In the genomic region with DNA sequence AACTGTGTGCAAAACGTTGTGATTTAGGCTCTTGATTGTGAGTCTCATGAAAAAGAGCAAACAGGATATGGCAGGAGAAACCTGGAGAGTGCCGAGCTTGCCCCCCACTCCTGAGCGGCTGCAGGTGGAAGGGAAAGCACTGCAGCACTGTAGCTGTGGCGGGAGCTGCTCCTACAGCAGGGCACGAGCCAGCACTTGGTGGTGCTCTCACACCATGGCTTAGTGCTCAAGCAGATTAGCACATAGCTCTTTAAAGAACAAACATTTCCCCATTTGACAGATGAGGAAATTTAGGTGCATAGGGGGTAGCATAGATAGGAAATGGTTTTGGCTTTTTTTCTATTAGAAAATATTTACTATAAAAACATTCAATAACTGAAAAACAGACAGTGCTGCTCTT, we compare ENCODE assay signal across 22 mouse cellular contexts. TPM values are rescaled to one million over a fixed set of nuclear protein-coding genes. Genes with fewer than 3 reads are reported as not detected.
A peak's percentile ranks its signal among the peaks of the same experiment; 100 is the strongest.
DNase-seq lines count a peak whose midpoint lies in the region; ATAC-seq and TF ChIP-seq lines count a peak whose summit lies in the region.
"Had no signal": no experiment of that assay in that cellular context is flagged by ENCODE, and none has a peak within 500 bp of the region (broad histone marks: within the 10 kb centered on the region; RNA-seq: fewer than 3 reads in every experiment).

No protein-coding gene starts in this region.

- H3K4me1 ChIP-seq in hindbrain, postnatal 0 days (ENCODE audit: insufficient read depth, low read length), result no peaks in the 10 kb centered on the region
- H3K4me1 ChIP-seq in hindbrain, embryonic 10.5 days (replicated peaks), result no peaks in the 10 kb centered on the region
- H3K4me1 ChIP-seq in lung, postnatal 0 days (ENCODE audit: insufficient read depth, low read depth, low read length), result no peaks in the 10 kb centered on the region
- no peaks in the 10 kb centered on the region for H3K4me1 ChIP-seq in lung, adult 2 months (ENCODE audit: control insufficient read depth, insufficient read depth, low read length)
- H3K4me1 ChIP-seq: embryonic facial prominence, embryonic 15.5 days; hindbrain, embryonic 15.5 days; limb, embryonic 15.5 days had no signal

- TF ChIP-seq POLR2A in lung, adult 2 months (IDR thresholded peaks at IDR 0.05; ENCODE audit: borderline replicate concordance, extremely low read depth, low read depth, low read length), result no peak
- TF ChIP-seq POLR2A in brain, embryonic 14.5 days (IDR thresholded peaks at IDR 0.05; ENCODE audit: borderline replicate concordance, extremely low read depth, insufficient read depth, insufficient read length, poor library complexity, severe bottlenecking), result no peak

- peaks cover 18% of the 10 kb centered on the region; the same call in 1 of the 2 replicates for H3K36me3 ChIP-seq in hindbrain, postnatal 0 days (ENCODE audit: insufficient read depth, low read length)
- peaks cover 92% of the 10 kb centered on the region for H3K36me3 ChIP-seq in hindbrain, embryonic 10.5 days
- H3K36me3 ChIP-seq in lung, postnatal 0 days (ENCODE audit: insufficient read depth, low read length), result no peaks in the 10 kb centered on the region; the same call in 1 of the 2 replicates

- H3K4me2 ChIP-seq in hindbrain, postnatal 0 days (ENCODE audit: low read depth, low read length), result no peak overlapping the region
- no peak overlapping the region for H3K4me2 ChIP-seq in lung, postnatal 0 days (replicated peaks; ENCODE audit: low read depth, low read length)
- H3K4me2 ChIP-seq: embryonic facial prominence, embryonic 15.5 days; heart, embryonic 11.5 days; hindbrain, embryonic 15.5 days; limb, embryonic 15.5 days had no signal

- DNase-seq in hindbrain, postnatal 0 days (ENCODE audit: low spot score), result no peak
- DNase-seq in hindbrain, embryonic 10.5 days (ENCODE audit: low spot score), result no peak
- DNase-seq in lung, postnatal 0 days (ENCODE audit: low spot score), result peak; percentile 10
- DNase-seq in lung, adult 2 months, result no peak
- no peak for DNase-seq in brain, embryonic 14.5 days (ENCODE audit: low read depth)
- no peak for DNase-seq in right cerebral cortex, postnatal 36 days (ENCODE audit: low spot score in 2 of 2)
- DNase-seq in embryo, embryonic 10 days (ENCODE audit: low spot score), result no peak
- DNase-seq: cerebellum, adult 11 months; cerebellum, postnatal 14 days; heart, postnatal 36 days; kidney, adult 18-20 months; kidney, postnatal 14 days; midbrain, embryonic 14.5 days; retina, postnatal 1 day; thymus, postnatal 25 days had no signal

- no peak overlapping the region for H3K9ac ChIP-seq in hindbrain, postnatal 0 days (replicated peaks; ENCODE audit: low read length)
- no peak overlapping the region for H3K9ac ChIP-seq in lung, postnatal 0 days (replicated peaks; ENCODE audit: low read depth)
- H3K9ac ChIP-seq: embryonic facial prominence, embryonic 15.5 days; hindbrain, embryonic 15.5 days; limb, embryonic 15.5 days had no signal

- no peak overlapping the region for H3K27ac ChIP-seq in hindbrain, postnatal 0 days
- no peak overlapping the region for H3K27ac ChIP-seq in hindbrain, embryonic 10.5 days
- H3K27ac ChIP-seq in lung, postnatal 0 days (ENCODE audit: low read length), result no peak overlapping the region
- H3K27ac ChIP-seq: embryonic facial prominence, embryonic 15.5 days; hindbrain, embryonic 15.5 days; limb, embryonic 15.5 days had no signal

- peak; percentile 31 for TF ChIP-seq CTCF in hindbrain, postnatal 0 days (IDR thresholded peaks at IDR 0.05; ENCODE audit: low read depth)
- peak; percentile 35; the same call in 1 of the 2 replicates for TF ChIP-seq CTCF in lung, postnatal 0 days (IDR thresholded peaks at IDR 0.05)
- no peak for TF ChIP-seq CTCF in lung, adult 2 months (IDR thresholded peaks at IDR 0.05; ENCODE audit: insufficient read depth, low read length)
- TF ChIP-seq CTCF in brain, embryonic 14.5 days (IDR thresholded peaks at IDR 0.05; ENCODE audit: borderline replicate concordance, extremely low read depth, insufficient read depth, insufficient read length), result 0 out of 2 replicates have a peak, but pooled peaks have one; percentile 4

- 81% methylated on average over 5 of the region's 5 CpGs for WGBS in hindbrain, postnatal 0 days
- WGBS in hindbrain, embryonic 10.5 days, result 86% methylated on average over 5 of the region's 5 CpGs
- 79% methylated on average over 5 of the region's 5 CpGs for whole genome bisulfite sequencing in lung, postnatal 0 days
- WGBS in lung, adult 2 months, result 77% methylated on average over 5 of the region's 5 CpGs

- TF ChIP-seq EP300 in lung, postnatal 0 days (IDR thresholded peaks at IDR 0.05), result no peak

- no peak overlapping the region for H3K4me3 ChIP-seq in hindbrain, postnatal 0 days (ENCODE audit: low read length)
- no peak overlapping the region for H3K4me3 ChIP-seq in hindbrain, embryonic 10.5 days
- no peak overlapping the region for H3K4me3 ChIP-seq in lung, postnatal 0 days (ENCODE audit: low read depth, low read length)
- H3K4me3 ChIP-seq in lung, adult 2 months (replicated peaks; ENCODE audit: extremely low read depth, low read depth, low read length), result no peak overlapping the region
- H3K4me3 ChIP-seq: embryonic facial prominence, embryonic 15.5 days; hindbrain, embryonic 15.5 days; limb, embryonic 15.5 days had no signal

- H3K27me3 ChIP-seq in hindbrain, postnatal 0 days (ENCODE audit: insufficient read depth, low read length), result no peaks in the 10 kb centered on the region
- no peaks in the 10 kb centered on the region for H3K27me3 ChIP-seq in hindbrain, embryonic 10.5 days (ENCODE audit: insufficient read depth, poor library complexity, severe bottlenecking)
- no peaks in the 10 kb centered on the region for H3K27me3 ChIP-seq in lung, postnatal 0 days (replicated peaks; ENCODE audit: insufficient read depth, low read length)
- H3K27me3 ChIP-seq: embryonic facial prominence, embryonic 15.5 days; hindbrain, embryonic 15.5 days had no signal

- no peak for ATAC-seq in hindbrain, postnatal 0 days
- ATAC-seq in lung, postnatal 0 days, result no peak

- H3K9me3 ChIP-seq in hindbrain, postnatal 0 days (ENCODE audit: low read length), result no peaks in the 10 kb centered on the region
- no peaks in the 10 kb centered on the region for H3K9me3 ChIP-seq in hindbrain, embryonic 10.5 days
- no peaks in the 10 kb centered on the region for H3K9me3 ChIP-seq in lung, postnatal 0 days (ENCODE audit: low read length)
- H3K9me3 ChIP-seq: embryonic facial prominence, embryonic 15.5 days; hindbrain, embryonic 15.5 days; limb, embryonic 15.5 days had no signal

RNA-seq across cellular contexts. Expression of a gene that starts 28.0 kb away (rescaled TPM):
- total RNA-seq in hindbrain, postnatal 0 days (2014; rRNA removed), result 1.4 and 3.7 TPM in 2 replicates
- polyA plus RNA-seq in hindbrain, postnatal 0 days (2015; fragmentation: Nextera tagmentation; extraction: Ambion mirVana), result 1.8 TPM in 2 replicates
- 0.65 and 0.71 TPM in 2 replicates for polyA plus RNA-seq in hindbrain, embryonic 10.5 days (2016; fragmentation: Nextera tagmentation; extraction: Ambion mirVana)
- polyA plus RNA-seq in lung, postnatal 0 days (2015; fragmentation: Nextera tagmentation; extraction: Ambion mirVana), result 0.05 TPM in 1 of 2 replicates, not detected in the other
- 0.27 and 0.32 TPM in 2 replicates for polyA plus RNA-seq in lung, adult 2 months (2012; rRNA removed)
- 1.6 and 2.2 TPM in 2 replicates for polyA plus RNA-seq in brain, embryonic 14.5 days (2012; rRNA removed)
- total RNA-seq: adrenal gland, adult 18-20 months; gastrocnemius, adult 18-20 months; heart, postnatal 36 days had no signal
- polyA plus RNA-seq: gonadal fat pad, adult 2 months; heart, embryonic 11.5 days had no signal

RNA-seq across cellular contexts. Expression of a gene that starts 47.4 kb away (rescaled TPM):
- 10.8 and 11.8 TPM in 2 replicates for total RNA-seq in hindbrain, postnatal 0 days (2014; rRNA removed)
- 24.5 and 24.8 TPM in 2 replicates for polyA plus RNA-seq in hindbrain, postnatal 0 days (2015; fragmentation: Nextera tagmentation; extraction: Ambion mirVana)
- 38.6 and 51.8 TPM in 2 replicates for polyA plus RNA-seq in hindbrain, embryonic 10.5 days (2016; fragmentation: Nextera tagmentation; extraction: Ambion mirVana)
- polyA plus RNA-seq in lung, postnatal 0 days (2015; fragmentation: Nextera tagmentation; extraction: Ambion mirVana), result 19.7 and 21.4 TPM in 2 replicates
- 3.3 and 5.0 TPM in 2 replicates for polyA plus RNA-seq in lung, adult 2 months (2012; rRNA removed)
- 18.1 and 21.1 TPM in 2 replicates for polyA plus RNA-seq in brain, embryonic 14.5 days (2012; rRNA removed)

RNA-seq across cellular contexts. Expression of a gene that starts 47.6 kb away (rescaled TPM):
- total RNA-seq in hindbrain, postnatal 0 days (2014; rRNA removed), result 6.1 and 6.9 TPM in 2 replicates
- polyA plus RNA-seq in hindbrain, postnatal 0 days (2015; fragmentation: Nextera tagmentation; extraction: Ambion mirVana), result 8.9 and 9.6 TPM in 2 replicates
- polyA plus RNA-seq in hindbrain, embryonic 10.5 days (2016; fragmentation: Nextera tagmentation; extraction: Ambion mirVana), result 25.9 and 43.8 TPM in 2 replicates
- polyA plus RNA-seq in lung, postnatal 0 days (2015; fragmentation: Nextera tagmentation; extraction: Ambion mirVana), result 4.7 and 8.1 TPM in 2 replicates
- 2.1 and 3.8 TPM in 2 replicates for polyA plus RNA-seq in lung, adult 2 months (2012; rRNA removed)
- polyA plus RNA-seq in brain, embryonic 14.5 days (2012; rRNA removed), result 9.4 and 10.8 TPM in 2 replicates
